Mouse (Mus musculus) liver (tissue): ENCODE measurements at regions not wholly inside any gene's neighbourhood (a gene's known extent, or its start where the extent isn't known, plus 50 kb on each side); places are given as distances from the start of the nearest gene placed in this dataset.
"Not testable (repeated sequence)": the region's sequence is repeated elsewhere in the genome, so short reads cannot be mapped to it uniquely, and the experiment has no call there.

Experiments
- DNase-seq: peaks from one replicate; pipeline ENCODE4 v3.0.0-alpha.2; 2020; ENCODE audit warnings: mixed read lengths

GRCm38 (mm10) chr12:109754986-109755385, 154.9 kb upstream of the Rtl1 start:
- DNase-seq = no peak

- no peak for DNase-seq
Observed at GRCm38 (mm10) chr12:109764293-109764692, 164.2 kb upstream of the Rtl1 start.

GRCm38 (mm10) chr12:109766602-109767001, 166.5 kb upstream of the Rtl1 start:
- DNase-seq = not testable (repeated sequence)

GRCm38 (mm10) chr12:109772543-109772942, 172.4 kb upstream of the Rtl1 start:
- DNase-seq = no peak

DNA sequence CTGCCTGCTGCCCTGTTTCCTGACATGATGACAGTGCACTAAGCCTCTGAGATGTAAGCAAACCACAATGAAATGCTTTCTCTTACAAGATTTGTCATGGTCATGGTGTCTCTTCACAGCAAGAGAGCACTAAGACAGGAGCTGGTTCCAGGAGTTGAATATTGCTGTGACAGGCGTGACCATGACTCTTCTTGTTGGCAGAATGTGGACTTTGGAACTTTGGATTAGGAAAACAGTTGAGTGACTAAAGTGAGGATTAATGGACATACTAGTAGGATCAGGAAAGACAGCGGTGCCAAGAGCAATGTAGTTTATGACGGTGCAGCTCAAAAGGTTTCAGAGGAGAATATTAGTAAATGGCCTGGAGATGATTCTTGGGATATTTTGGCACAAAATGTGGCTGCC, 173.8 kb upstream of the Rtl1 start:
- no peak for DNase-seq

DNA sequence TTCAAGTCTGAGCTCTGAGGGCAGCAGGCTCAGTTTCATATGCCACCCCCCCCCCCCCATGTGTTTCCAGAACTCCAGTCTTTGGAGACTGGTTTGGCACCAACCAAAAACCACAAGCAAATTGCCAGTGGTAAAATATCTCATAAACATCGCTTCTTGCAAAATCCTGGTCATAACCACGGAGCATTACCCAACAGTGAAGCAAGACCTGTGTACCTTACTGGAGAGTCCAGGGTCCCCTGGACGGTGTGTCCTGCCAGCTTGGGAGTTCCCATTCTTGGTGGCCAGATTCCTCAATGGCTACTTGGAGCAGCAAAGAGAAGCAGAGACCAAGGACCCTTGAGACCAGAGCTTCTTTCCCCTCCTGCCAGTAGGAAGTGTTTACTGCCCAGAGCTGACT, 198.7 kb upstream of the Rtl1 start:
- DNase-seq = no peak

DNA sequence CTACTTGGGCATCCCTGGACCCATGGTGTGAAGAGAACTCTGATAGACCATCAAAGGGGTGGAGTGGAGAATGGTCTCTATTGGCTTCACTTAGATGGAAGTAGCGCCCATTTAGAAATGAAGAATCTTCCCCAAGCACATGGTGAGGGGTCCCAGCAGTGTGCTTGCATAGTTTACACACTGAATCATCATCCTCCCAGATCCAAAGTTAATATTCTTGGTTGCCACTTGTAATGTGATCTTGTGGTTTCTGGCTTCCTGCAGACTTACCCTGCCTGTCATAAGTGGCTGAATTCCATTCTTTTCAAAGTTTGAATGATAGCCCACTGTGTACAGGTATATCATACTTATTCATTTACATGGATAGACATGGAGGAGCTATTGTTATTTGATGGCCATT, 199.3 kb upstream of the Rtl1 start:
- DNase-seq = no peak

DNA sequence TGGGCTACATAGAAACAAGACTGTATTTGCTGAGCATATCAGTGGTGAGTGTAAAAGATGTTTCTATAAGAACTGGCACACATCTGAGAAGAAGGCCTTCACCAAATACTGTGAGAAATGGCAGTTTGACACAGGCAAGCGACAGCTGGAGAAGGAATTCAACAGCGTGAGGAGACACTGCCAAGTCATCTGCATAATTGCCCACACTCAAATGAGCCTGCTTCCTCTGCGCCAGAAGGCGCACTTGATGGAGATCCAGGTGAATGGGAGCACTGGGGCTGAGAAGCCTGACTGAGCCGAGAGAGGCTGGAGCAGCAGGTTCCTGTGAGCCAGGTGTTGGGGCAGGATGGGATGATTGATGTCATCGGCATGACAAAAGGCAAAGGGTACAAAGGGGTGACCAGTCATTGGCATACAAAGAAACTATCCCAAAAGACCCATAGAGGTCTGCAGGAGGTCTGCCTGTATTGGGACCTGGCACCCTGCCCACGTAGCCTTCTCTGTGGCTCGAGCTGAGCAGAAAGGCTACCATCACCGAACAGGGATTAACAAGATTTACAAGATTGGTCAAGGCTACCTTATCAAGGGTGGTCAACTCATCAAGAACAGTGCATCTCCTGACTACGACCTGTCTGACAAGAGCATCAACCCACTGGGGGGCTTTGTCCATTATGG, 227.2 kb upstream of the Rtl1 start:
- no peak for DNase-seq

GRCm38 (mm10) chr12:109830303-109831020, 230.3 kb upstream of the Rtl1 start:
- peak; percentile 21 for DNase-seq

- DNase-seq = no peak
Observed at GRCm38 (mm10) chr12:109832964-109833363, 232.8 kb upstream of the Rtl1 start.

- DNase-seq = no peak
Observed at GRCm38 (mm10) chr12:109836521-109836920, 236.4 kb upstream of the Rtl1 start.

- peak; percentile 60 for DNase-seq
Observed at GRCm38 (mm10) chr12:109839126-109839587, 239.0 kb upstream of the Rtl1 start.

DNA sequence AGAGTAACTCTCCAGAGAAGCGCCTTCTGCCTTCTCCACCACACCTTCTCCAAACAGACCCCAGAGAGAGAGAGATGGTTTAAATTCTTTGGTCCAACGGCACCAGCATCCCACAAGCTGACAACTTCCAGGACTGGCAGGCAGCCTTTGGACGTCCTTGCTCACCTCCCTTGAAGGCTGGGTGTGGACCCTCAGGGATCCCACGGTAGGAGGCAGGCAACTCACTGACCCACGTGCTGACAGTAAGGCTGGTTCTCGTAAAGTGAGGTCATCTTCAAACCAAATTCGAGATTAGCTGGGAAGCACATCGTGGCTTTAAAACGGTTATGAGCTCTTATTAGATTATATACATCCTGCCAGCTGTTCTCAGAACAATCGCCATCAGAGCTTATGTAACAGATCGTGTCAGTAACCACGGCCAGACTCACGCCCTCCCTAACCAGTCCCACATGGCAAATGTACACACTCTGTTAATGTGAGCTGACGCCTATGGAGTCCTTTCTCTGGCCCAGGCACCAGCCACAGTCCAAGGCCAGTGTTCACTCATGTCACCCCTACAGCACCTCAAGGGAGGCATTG, 239.9 kb upstream of the Rtl1 start:
- DNase-seq = no peak

DNA sequence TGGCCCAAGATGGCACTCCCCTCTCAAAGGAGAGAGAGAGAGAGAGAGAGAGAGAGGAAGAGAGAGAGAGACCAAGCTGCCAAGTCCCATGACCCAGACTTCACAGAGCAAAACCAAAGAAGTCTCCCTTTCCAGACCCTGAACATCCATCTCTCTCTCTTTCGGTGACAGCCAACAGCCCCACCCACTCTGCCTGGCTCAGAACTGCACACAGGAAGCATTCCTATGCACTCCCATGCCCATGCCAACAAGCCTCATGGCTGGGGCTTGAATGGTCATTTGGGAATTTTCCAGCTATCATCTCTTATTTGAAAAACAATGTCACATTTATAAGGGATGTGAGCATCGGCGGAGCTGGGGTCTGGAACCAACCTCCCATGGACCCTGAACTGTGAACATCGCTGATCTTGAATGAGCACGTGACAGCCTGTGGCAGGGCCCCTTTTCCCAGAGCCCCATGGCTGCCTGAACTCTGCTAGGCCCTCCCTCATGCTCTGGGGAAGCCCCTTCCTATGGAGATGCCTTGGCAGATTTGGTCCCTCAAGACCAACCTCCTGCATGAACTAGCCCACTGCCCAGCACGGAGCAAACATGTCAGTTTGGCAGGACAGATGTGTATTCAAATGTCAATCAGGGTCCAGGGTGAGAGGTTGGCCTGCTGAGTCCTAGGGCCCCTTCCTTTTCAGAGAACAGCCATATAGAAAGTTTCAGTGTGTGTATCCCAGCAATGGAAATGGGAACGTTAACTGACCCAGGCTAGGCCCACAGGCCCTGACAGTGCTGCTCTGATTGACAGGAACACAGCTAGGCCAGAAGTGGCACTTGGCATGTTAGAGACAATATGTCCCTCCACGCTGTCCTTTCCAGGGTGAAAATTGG, 244.8 kb upstream of the Rtl1 start:
- no peak for DNase-seq

DNA sequence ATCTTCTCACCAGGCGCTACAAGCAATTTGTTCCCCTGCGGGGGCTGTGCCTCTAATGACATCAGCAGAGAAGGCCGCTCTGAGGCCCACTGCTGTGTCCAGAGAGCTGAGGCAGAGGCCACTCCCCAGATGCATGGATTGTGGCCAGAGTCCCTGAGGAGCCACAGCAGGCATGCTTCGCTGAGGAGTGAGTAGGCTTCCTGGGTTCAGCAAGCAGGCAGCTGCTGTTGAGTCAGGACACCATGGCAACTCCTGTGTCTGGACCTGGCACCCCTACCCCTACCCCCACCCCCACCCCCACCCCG, 245.4 kb upstream of the Rtl1 start:
- DNase-seq = no peak

DNA sequence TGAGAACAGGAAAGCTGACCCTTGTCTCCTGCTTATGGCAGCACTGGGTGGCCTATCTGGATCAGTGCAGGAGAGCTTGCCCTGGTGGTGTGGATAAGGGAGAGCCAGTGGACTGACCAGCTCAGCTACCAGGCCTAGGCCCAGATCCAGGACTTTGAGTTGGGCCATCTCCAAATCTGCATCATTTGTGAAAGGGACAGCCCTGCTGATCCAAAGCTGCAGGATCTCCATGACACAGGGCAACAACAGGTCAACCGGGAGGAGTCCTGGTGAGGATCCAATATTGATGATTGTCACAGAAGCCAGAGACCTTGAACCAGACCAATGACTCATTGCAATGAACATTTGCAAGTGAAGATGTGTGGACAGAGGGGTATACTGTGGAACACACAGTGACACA, 256.2 kb upstream of the Rtl1 start:
- no peak for DNase-seq

DNA sequence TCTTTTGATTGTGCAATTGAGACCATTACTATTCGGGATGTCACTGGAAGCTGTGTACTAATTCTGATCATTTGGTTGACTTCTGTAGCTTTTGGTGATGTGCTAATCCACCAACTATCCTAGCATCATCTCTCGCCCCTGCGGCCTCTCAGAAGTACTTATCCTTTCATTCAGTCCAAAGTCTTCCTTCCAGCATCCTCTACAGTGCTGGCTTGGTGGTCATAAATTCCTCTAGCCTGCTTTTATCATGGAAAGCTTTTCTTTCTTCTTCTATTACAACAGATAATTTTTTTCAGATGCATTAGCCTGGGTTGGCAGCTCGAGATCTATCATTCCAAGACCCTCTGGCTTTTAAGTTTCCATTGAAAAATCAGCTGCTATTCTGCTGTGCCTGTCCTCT, 257.6 kb upstream of the Rtl1 start:
- DNase-seq = no peak

GRCm38 (mm10) chr12:109864826-109865225, 264.7 kb upstream of the Rtl1 start:
- no peak for DNase-seq

GRCm38 (mm10) chr12:109871021-109871420, 270.9 kb upstream of the Rtl1 start:
- DNase-seq = no peak

- no peak for DNase-seq
Observed at GRCm38 (mm10) chr12:109874466-109874865, 274.3 kb upstream of the Rtl1 start.

- DNase-seq = no peak
Observed at GRCm38 (mm10) chr12:109881108-109881507, 281.0 kb upstream of the Rtl1 start.

- no peak for DNase-seq
Observed at GRCm38 (mm10) chr12:109891206-109891605, 291.1 kb upstream of the Rtl1 start.

GRCm38 (mm10) chr12:109892834-109893233, 292.7 kb upstream of the Rtl1 start:
- DNase-seq = no peak
